9 mouse cellular contexts compared by ENCODE assay signal in genomic region chr13:43734641-43735040, GRCm38 (mm10). TPM values are rescaled to one million over a fixed set of nuclear protein-coding genes. Genes with fewer than 3 reads are reported as not detected.
DNase-seq lines count a peak whose midpoint lies in the region; ATAC-seq and TF ChIP-seq lines count a peak whose summit lies in the region.
"Had no signal": no experiment of that assay in that cellular context is flagged by ENCODE, and none has a peak within 500 bp of the region (broad histone marks: within the 10 kb centered on the region; RNA-seq: fewer than 3 reads in every experiment).

No protein-coding gene starts in this region.

- 0 out of 2 replicates have a peak, but pooled peaks cover 4% of the 10 kb centered on the region for H3K4me1 ChIP-seq in kidney, embryonic 14.5 days (ENCODE audit: control insufficient read depth, insufficient read depth, low read length)
- H3K4me1 ChIP-seq in forebrain, postnatal 0 days (ENCODE audit: insufficient read depth): no peaks in the 10 kb centered on the region
- no peaks in the 10 kb centered on the region for H3K4me1 ChIP-seq in intestine, embryonic 16.5 days (ENCODE audit: control insufficient read depth, insufficient read depth, low read length)

- no peak overlapping the region for H3K4me2 ChIP-seq in kidney, embryonic 14.5 days (replicated peaks; ENCODE audit: low read depth, low read length)
- H3K4me2 ChIP-seq in forebrain, postnatal 0 days (ENCODE audit: low read depth): 0 out of 2 replicates have a peak overlapping the region, but pooled peaks have one; percentile 21
- H3K4me2 ChIP-seq in intestine, embryonic 16.5 days (ENCODE audit: low read depth, low read length): no peak overlapping the region
- H3K4me2 ChIP-seq: embryonic facial prominence, embryonic 15.5 days had no signal

- TF ChIP-seq CTCF in forebrain, postnatal 0 days (IDR thresholded peaks at IDR 0.05; ENCODE audit: low read depth): no peak

- peak; percentile 68 for DNase-seq in kidney, adult 18-20 months
- DNase-seq in adrenal gland, postnatal 14 days: peak; percentile 80
- peak; percentile 55 for DNase-seq in forebrain, postnatal 0 days
- peak; percentile 72 for DNase-seq in kidney, postnatal 14 days
- peak; percentile 38 for DNase-seq in right cerebral cortex, postnatal 4 days
- DNase-seq in embryo, embryonic 9.5 days (ENCODE audit: extremely low spot score): no peak

- H3K27ac ChIP-seq in kidney, embryonic 14.5 days (ENCODE audit: low read depth, low read length): no peak overlapping the region
- no peak overlapping the region for H3K27ac ChIP-seq in forebrain, postnatal 0 days (ENCODE audit: low read depth, low read length)
- H3K27ac ChIP-seq in intestine, embryonic 16.5 days (ENCODE audit: low read length): no peak overlapping the region
- H3K27ac ChIP-seq: embryonic facial prominence, embryonic 15.5 days had no signal

- ATAC-seq in kidney, embryonic 14.5 days (ENCODE audit: low FRiP score, low TSS enrichment): no peak
- ATAC-seq in forebrain, postnatal 0 days: no peak
- no peak for ATAC-seq in intestine, embryonic 16.5 days

- no peak overlapping the region for H3K9ac ChIP-seq in kidney, embryonic 14.5 days (ENCODE audit: low read depth, low read length)
- no peak overlapping the region for H3K9ac ChIP-seq in forebrain, postnatal 0 days
- no peak overlapping the region for H3K9ac ChIP-seq in intestine, embryonic 16.5 days (ENCODE audit: low read depth, low read length)
- H3K9ac ChIP-seq: embryonic facial prominence, embryonic 15.5 days had no signal

- no peaks in the 10 kb centered on the region for H3K27me3 ChIP-seq in kidney, embryonic 14.5 days (ENCODE audit: control insufficient read depth, insufficient read depth, low read length)
- H3K27me3 ChIP-seq in forebrain, postnatal 0 days (ENCODE audit: insufficient read depth, low read length): no peaks in the 10 kb centered on the region
- H3K27me3 ChIP-seq in intestine, embryonic 16.5 days (replicated peaks; ENCODE audit: control insufficient read depth, insufficient read depth, low read length): no peaks in the 10 kb centered on the region
- H3K27me3 ChIP-seq: embryonic facial prominence, embryonic 15.5 days had no signal

- no peak overlapping the region for H3K4me3 ChIP-seq in kidney, embryonic 14.5 days (ENCODE audit: low read length)
- no peak overlapping the region for H3K4me3 ChIP-seq in forebrain, postnatal 0 days (ENCODE audit: low read depth, low read length)
- H3K4me3 ChIP-seq in intestine, embryonic 16.5 days (ENCODE audit: low read length): no peak overlapping the region
- H3K4me3 ChIP-seq: embryonic facial prominence, embryonic 15.5 days had no signal

- WGBS in kidney, embryonic 14.5 days: 59% methylated on average over 14 of the region's 14 CpGs
- WGBS in forebrain, postnatal 0 days: 45% methylated on average over 14 of the region's 14 CpGs
- 71% methylated on average over 14 of the region's 14 CpGs for WGBS in intestine, embryonic 16.5 days

- no peaks in the 10 kb centered on the region for H3K36me3 ChIP-seq in kidney, embryonic 14.5 days (ENCODE audit: control insufficient read depth, insufficient read depth, low read length)
- no peaks in the 10 kb centered on the region for H3K36me3 ChIP-seq in forebrain, postnatal 0 days (ENCODE audit: insufficient read depth)
- H3K36me3 ChIP-seq in intestine, embryonic 16.5 days (ENCODE audit: control insufficient read depth, insufficient read depth, low read length): no peaks in the 10 kb centered on the region
- H3K36me3 ChIP-seq: embryonic facial prominence, embryonic 15.5 days had no signal

- no peaks in the 10 kb centered on the region for H3K9me3 ChIP-seq in kidney, embryonic 14.5 days (ENCODE audit: control insufficient read depth, low read length)
- H3K9me3 ChIP-seq in forebrain, postnatal 0 days (ENCODE audit: low read length): no peaks in the 10 kb centered on the region
- no peaks in the 10 kb centered on the region for H3K9me3 ChIP-seq in intestine, embryonic 16.5 days (ENCODE audit: control insufficient read depth, low read length)
- H3K9me3 ChIP-seq: embryonic facial prominence, embryonic 15.5 days had no signal

RNA-seq across cellular contexts. Expression of gene Cd83, which starts 49.9 kb away (rescaled TPM):
- polyA plus RNA-seq in kidney, embryonic 14.5 days (2014; fragmentation: Nextera tagmentation; extraction: Ambion mirVana): 26.8 and 34.6 TPM in 2 replicates
- total RNA-seq in adrenal gland, postnatal 14 days (2021): 2.5 and 4.8 TPM in 2 replicates
- 19.5 and 22.7 TPM in 2 replicates for total RNA-seq in forebrain, postnatal 0 days (2014; rRNA removed)
- polyA plus RNA-seq in forebrain, postnatal 0 days (2015; fragmentation: Nextera tagmentation; extraction: Ambion mirVana): 14.8 and 21.0 TPM in 2 replicates
- 9.2 and 9.6 TPM in 2 replicates for polyA plus RNA-seq in intestine, embryonic 16.5 days (2015; fragmentation: Nextera tagmentation; extraction: Ambion mirVana)
